Mouse (Mus musculus) myocyte (in vitro differentiated cells): ENCODE data around the gene Zbtb46.

Experiments used
- CEBPB ChIP-seq: IDR thresholded peaks from 2 replicates; pipeline ENCODE4 v1.6.1; 2011; ENCODE audit warnings: mild to moderate bottlenecking, moderate library complexity; ENCODE audit not compliant: poor library complexity, insufficient read depth, severe bottlenecking
- POLR2A ChIP-seq: IDR thresholded peaks from one replicate; pipeline ENCODE4 v1.6.1; 2011; ENCODE audit warnings: low read depth, mild to moderate bottlenecking, control low read depth, moderate library complexity; ENCODE audit not compliant: insufficient read length
- POLR2AphosphoS2 ChIP-seq: IDR thresholded peaks from one replicate; pipeline ENCODE4 v1.6.1; 2011; ENCODE audit warnings: low read depth, control low read depth; ENCODE audit not compliant: insufficient read length
- TCF12 ChIP-seq: IDR thresholded peaks from one replicate; pipeline ENCODE4 v1.6.1; 2011; ENCODE audit warnings: mild to moderate bottlenecking, control low read depth; ENCODE audit not compliant: poor library complexity, insufficient read depth, severe bottlenecking
- USF1 ChIP-seq: IDR thresholded peaks from one replicate; pipeline ENCODE4 v1.6.1; 2011; ENCODE audit warnings: low read depth, mild to moderate bottlenecking, control low read depth, moderate library complexity

GRCm38 (mm10) chr2:181458411-181459152 is 644 bp downstream of the Zbtb46 start:
- TF ChIP-seq POLR2AphosphoS2 (no peak), USF1 (no peak), CEBPB (no peak), TCF12 (no peak), POLR2A (no peak)
